Mouse (Mus musculus): ENCODE results near the gene Ift81.

- TF ChIP-seq CTCF (IDR thresholded peaks at IDR 0.05; ENCODE audit: low read depth) = no peak
- TF ChIP-seq EP300 (IDR thresholded peaks at IDR 0.05; ENCODE audit: low read depth) = no peak
Measured at GRCm38 (mm10) chr5:122638296-122638695, 24.0 kb upstream of the Ift81 start.

Measured in heart, postnatal 0 days (tissue).